Mouse (Mus musculus): Measurements from ENCODE around the gene Rpgrip1l.

- TF ChIP-seq CTCF (IDR thresholded peaks at IDR 0.05; ENCODE audit: low read depth) (no peak), EP300 (IDR thresholded peaks at IDR 0.05; ENCODE audit: low read depth) (no peak)
These were observed 136.9 kb downstream of the Rpgrip1l start for GRCm38 (mm10) chr8:91176176-91176575.
